Mouse (Mus musculus) left cerebral cortex, postnatal 4 days (tissue): ENCODE measurements around the gene Pink1. TPM values are rescaled to one million over a fixed set of nuclear protein-coding genes. Genes with fewer than 3 reads are reported as not detected.
A peak's percentile ranks its signal among the peaks of the same experiment; 100 is the strongest.
"Not testable (repeated sequence)": the region's sequence is repeated elsewhere in the genome, so short reads cannot be mapped to it uniquely, and the experiment has no call there.

Experiments
- DNase-seq: peaks from one replicate; pipeline ENCODE4 v3.0.0-alpha.2; 2022
- intact Hi-C: fragments of 180-260 bp; cut with DNase I; formaldehyde crosslinking; loops from one replicate; pipeline ENCODE4 v1.15.1; 2025
- total RNA-seq, 2 experiments: library from RNA; stranded (reverse); gene quantifications; 2 replicates each; pipeline ENCODE4 v1.2.3; 2021

Gene Pink1
- total RNA-seq, 2 experiments from 2014 or later = 120 to 126 TPM

DNA sequence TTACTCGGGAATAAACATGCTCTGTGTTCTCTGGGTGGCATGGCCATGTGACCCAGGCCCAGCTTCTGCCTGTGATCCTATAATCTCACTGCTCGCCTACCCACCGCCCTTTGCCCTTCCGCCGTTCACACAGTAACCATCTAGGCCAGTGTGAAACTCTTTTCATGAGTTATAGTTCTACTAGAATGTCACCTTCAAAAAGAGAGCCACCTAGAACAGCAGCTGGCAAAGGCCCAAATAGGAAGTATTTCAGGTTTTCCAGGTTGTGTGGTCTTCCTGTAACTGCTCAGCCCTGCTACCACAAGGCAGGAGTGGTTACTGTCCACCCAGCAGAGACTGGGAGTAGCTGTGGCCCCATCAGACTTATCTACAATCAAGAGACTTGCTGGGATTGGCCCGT, 16.7 kb upstream of the Pink1 start:
- intact Hi-C loops = no loop called here
- DNase-seq = no peak

DNA sequence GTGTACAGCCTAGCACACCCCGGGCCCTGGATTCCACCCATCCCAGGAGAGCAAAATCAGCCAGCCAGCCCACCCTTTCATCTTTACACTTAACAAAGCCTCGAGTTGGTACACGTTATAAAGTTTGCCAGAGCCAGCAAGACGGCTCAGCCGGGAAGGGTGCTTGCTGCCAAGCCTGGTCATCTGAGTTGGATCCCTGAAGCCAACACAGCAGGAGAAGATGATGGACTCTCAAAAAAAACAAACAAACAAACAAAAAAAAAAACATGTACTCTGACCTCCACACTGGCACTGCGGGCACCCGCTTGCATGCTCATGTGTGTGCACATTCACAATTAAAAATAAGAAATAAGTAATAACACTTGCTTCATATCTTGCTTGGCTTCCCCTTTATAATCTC, 15.9 kb upstream of the Pink1 start:
- no peak for DNase-seq
- intact Hi-C loops = no loop called here

DNA sequence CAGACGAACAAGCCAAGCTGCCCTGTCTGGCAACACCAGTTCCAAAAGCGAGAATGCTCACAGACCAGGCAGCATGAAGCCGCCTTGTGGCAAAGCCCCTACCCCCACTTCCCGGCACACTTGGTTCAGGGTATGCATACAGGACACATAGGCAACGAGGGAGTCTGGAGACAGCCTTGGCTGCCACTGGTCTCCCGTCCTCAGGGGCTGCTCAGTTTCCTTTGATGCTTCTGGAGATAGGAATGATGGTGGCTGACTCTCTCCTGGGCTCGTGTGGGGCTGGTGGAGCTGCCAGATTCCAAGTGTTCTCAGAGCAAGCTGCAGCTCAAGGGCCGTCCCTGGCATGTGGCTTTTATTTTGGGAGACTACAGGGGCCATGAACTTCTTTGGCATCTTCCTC, 15.3 kb upstream of the Pink1 start:
- intact Hi-C loops = no loop called here
- no peak for DNase-seq

DNA sequence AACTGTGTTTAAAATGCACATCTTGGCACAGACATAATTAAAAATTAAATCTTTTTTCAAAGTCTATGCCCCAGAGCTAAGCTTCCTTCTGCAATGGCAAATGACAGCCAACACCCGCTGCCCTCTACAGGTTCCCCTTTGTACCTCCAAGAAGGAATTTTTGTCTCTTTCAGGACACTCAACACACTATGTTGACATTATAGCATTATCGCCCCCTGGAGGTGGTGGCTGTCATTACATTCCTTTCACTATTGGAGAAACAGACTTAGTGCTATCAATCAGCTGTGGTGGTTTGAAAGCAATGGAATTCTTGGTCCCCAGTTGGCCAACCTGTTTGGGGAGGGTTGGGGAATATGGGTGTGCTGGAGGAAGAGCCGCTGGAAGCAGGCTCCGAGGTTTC, 13.9 kb upstream of the Pink1 start:
- DNase-seq = peak; percentile 61
- intact Hi-C loops = no loop called here

DNA sequence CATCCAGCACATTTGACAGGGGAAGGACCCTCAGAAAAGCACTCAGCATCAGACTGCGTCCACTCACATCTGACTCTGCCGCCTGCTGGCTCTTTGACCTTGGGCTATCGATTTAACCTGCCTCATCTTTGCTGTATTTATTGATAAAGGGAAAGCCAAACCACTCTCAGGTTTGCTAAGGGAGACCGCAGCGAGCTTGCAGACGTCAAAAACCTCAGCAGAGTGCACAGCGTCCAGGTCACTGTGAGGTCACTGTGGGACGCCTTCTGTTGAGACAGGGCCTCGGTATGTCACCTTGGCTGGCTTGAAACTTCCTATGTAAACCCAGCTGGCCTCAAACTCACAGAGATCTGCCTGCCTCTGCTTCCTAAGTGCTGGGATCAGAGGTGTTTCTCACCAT, 11.2 kb upstream of the Pink1 start:
- no peak for DNase-seq
- intact Hi-C loops = no loop called here

DNA sequence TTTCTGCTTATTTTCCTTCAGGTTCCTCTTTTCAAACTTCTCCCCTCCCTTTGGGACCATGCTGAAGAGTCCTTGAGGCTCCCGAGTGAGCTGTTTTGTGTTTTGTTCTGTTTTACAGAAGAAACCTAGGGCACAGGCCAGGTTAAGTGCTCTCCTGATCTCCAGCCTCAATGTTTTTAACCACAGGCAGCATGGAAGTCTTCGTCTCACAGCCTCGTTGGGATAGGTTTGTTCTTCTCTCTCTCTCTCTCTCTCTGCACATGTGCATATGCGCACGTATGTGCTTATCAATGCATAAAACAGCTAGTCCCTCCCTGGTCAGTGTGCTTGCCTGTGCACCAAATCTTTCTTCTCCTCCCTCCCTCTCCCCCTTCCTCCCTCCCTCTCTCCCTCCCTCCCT, 10.8 kb upstream of the Pink1 start:
- intact Hi-C loops = no loop called here
- no peak for DNase-seq

DNA sequence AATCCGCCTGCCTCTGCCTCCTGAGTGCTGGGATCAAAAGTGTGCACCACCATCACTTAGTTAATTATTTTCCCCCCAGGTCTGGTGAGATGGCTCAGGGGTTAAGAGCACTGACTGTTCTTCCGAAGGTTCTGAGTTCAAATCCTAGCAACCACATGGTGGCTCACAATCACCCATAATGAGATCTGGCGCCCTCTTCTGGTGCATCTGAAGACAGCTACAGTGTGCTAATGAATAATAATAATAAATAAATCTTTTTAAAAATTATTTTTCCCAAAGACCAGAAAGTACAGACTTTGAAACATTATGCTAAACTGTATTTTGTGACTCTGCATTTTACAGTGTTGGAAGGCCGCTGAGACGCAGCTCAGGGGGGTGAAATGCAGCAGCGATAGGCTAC, 9.5 kb upstream of the Pink1 start:
- intact Hi-C loops = no loop called here

DNA sequence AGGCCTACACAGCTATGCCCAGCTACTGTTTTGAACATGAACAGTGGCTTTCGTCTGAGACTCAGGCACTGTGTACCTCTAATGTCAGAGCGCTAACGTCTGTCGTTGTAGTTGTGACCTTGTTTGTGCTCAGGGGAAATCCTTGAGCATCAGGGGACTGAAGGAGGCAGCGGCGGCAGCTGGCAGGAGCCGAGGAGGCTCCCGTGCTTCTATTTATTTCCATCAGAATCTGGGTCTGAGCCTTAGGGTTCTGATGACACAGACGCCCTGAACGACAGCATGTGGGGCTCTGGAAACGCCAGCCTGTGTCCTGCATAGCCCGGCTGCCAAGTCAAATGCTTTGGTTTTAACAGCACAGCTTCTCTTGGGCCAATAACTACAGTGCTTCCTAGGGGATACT, 8.9 kb upstream of the Pink1 start:
- intact Hi-C loops = no loop called here
- DNase-seq = no peak

More for the DNA sequence above, 9.5 kb upstream of the Pink1 start:
- no peak for DNase-seq

DNA sequence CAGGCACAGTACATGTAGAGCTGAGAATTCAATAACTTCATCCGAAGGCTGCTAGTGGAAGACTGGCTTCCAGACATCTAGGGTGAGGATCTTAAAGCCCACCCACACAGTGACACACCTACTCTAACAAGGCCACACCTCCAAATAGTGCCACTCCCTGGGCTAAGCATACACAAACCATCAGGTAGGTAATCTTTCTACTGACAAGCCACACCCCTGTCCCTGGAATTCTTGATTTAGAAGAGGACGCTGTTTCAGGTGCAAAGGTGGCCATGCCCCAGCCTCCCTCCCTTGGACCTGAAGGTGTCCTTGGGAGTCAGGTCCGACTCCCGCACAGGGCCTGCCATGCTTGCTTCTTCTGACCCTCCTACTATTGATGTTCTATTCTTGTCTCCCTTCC, 7.0 kb upstream of the Pink1 start:
- intact Hi-C loops = no loop called here
- DNase-seq = no peak

DNA sequence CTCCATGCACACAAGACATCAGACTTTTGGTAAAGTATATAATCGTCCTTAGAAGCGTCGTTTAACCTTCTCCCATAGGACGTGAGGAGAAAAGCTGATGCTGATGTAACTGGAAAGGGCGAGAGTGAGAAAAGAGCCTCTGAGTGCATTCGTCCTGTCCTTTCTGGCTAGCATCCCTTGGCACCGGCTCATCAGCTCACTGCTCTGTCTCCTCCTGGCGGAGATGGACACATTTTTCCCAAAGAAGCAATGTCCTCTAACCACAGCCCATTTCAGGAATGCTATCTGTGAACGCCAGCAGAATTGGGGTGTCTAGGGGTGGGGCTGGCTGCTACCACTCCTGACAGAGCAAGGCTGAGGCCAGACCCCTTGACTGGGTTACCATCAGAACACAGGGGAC, 5.5 kb upstream of the Pink1 start:
- DNase-seq = peak; percentile 51
- intact Hi-C loops = no loop called here

DNA sequence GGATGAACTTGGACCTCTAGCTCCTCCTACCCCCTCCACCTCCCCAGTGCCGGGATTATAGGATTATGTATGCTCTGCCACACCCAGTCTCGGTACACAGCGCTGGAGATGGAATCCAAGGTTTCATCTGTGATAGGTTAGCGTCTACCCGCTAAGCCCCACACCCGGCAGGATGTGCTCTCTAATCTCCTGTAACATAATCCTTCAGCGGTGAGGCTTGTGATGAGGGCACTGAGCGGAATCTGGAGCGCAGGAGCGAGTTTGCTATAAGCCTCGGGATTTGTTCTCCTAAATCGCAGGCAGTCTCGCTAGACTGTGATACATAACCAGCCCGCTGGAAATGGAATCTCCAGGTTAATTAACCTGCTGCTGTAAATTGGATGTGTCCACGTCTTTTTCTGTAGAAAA, 4.2 kb upstream of the Pink1 start:
- no peak for DNase-seq
- intact Hi-C loops = no loop called here

DNA sequence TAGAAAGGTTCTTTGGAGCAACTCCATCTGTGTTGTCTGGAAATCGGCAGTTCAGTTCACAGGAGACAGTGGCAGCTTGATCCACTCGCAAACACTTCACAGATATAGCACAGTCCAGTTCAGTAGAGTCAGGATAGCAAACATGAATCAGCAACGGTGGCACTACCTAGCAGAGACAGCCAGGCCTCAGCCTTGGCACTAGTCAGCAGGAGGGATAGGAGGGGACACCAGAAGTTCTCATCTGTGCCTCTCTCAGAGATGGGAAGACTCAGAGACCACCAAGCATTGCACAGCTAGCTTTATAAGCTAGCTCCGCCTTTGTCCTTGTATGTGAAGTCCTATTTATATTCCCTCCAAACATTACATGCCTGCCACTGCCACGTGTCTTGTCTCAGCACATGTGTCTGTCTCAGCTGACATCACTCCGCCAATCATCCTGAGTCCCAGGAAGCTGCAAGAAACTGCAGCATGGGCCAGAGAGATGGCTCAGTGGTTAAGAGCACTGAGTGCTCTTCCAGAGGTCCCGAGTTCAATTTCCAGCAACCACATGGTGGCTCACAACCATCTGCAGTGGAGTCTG, 1.9 kb upstream of the Pink1 start:
- intact Hi-C loops = no loop called here
- DNase-seq = no peak

DNA sequence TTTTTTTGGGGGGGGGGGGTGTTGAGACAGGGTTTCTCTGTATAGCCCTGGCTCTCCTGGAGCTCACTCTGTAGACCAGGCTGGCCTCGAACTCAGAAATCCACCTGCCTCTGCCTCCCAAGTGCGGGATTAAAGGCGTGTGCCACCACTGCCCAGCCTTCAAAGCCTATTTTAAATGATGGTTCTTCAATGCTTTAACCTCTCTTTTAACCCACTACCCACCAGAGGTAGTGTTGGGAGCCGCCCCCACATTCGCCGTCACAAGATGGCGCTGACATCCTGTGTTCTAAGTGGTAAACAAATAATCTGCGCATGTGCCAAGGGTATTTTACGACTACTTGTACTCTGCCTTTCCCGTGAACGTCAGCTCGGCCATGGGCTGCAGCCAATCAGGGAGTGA, 1.0 kb upstream of the Pink1 start:
- intact Hi-C loops, DNase-seq: not testable (repeated sequence)

DNA sequence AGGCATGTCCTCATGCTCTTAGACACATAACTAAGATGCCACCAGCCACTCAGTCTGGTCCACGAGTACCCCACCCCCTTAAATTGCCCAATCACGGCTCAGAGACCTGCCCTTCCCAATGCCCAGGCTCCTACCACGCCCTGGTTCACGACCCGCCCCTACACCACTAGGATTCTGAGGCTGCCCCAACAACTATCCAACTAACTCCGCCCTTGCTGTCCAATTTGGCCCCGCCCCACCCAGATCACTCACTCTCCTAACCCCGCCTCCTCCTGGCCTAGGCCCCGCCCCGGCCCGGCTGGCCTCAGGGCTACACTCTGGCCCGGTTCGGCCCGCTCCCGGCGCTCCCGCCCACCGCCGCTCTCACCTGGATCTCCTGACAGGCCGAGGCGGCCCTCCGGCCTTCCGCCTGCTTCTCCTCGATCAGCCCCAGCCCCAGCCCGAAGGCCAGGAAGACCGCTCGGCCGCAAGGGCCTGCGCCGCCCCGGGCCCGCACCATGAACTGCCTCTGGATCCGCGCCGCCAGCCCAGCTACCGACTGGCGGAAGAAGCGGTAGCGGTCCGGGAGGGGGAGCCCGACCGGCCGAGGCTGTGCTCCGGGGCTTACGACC, 536 bp downstream of the Pink1 start:
- peak; percentile 93 for DNase-seq
- intact Hi-C loops = no loop called here

DNA sequence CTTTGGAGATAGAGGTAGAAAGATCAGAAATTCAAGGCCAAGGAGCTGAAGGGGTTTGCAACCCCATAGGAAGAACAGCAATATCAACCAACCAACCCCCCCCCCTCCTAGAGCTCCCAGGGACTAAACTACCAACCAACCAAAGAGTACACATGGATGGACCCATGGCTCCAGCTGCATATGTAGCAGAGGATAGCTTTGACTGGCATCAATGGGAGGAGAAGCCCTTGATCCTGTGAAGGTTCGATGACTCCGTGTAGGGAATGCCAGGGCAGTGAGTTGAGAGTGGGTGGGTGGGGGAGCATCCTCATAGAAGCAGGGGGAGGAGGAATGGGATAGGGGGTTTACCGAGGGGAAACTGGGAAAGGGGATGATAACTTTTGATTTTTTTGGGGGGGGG, 1.7 kb downstream of the Pink1 start:
- no peak for DNase-seq
- intact Hi-C loops = no loop called here

DNA sequence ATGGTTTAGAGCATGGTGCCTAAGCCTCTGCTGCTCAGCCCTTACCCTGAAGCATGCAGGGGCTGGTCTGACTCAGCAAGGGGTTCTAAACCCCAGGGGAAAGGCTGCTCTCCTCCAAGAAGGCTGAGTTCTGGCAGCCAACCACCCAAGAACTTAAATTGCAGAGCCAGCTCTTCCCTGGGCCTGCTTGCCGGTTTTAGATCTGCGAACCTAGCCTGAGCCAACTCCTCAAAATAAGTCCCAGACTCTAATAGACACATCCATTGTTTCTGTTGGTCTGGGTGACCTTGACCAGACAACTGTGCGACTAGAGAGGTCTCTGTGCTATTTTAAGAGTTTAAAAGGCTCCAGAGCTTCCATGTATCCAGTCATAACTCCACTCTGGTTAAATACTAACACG, 2.4 kb downstream of the Pink1 start:
- no peak for DNase-seq
- intact Hi-C loops = no loop called here

DNA sequence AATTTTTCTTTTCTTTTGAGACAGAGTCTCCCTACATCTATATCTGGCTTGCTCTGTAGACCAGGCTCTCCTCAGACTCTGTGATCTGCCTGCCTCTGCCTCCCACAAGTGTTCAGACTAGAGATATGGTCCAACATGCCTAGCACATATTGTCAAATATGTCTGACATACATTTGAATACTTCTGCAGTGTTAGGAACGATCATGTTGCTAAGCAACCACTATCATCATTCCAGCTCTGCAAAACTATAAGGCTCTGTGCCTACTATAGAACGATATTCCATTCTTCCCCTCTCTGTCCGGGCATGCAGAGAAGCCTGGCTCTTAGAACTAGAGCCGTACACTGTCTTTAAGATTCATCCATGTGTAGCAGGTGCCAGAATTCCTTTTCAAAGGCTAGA, 3.4 kb downstream of the Pink1 start:
- no peak for DNase-seq
- intact Hi-C loops = no loop called here

DNA sequence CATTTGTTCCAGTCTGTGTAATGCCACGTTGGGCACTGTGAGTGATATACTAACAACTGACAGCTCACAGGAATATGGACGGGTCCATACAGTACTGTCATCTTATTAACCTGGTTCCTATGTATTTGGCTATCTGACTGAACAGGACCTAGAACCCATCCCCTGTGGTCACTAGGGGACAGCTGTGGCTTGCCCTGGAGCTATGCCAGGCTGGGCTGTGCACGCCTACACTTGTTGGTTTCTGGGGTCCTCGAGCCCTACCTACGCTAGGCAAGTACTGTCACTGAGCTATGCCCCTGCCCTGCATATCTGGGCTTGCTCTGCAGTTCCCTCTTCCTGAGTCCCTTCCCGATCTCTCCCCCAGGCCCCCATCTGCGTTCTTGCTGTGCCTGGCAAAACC, 4.6 kb downstream of the Pink1 start:
- intact Hi-C loops = no loop called here
- DNase-seq = no peak

DNA sequence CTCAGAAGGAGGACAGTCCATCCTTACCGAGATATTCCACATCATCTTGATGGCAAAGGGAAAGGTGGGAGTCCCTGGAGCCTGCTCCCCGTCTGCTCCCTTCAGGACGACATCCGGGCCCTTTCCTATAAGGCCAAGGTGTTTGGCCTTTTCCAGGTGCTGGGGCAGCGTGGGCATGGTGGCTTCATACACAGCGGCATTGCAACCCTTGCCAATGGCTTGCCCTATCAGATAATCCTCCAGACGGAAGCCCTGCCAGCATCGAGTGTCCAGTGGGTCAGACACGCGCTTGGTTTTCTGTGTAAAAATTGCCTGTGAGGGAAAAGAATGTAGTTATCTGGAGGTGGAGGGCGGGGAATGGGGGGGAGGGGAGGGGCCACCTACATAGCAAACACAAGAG, 5.4 kb downstream of the Pink1 start:
- intact Hi-C loops = no loop called here
- no peak for DNase-seq

DNA sequence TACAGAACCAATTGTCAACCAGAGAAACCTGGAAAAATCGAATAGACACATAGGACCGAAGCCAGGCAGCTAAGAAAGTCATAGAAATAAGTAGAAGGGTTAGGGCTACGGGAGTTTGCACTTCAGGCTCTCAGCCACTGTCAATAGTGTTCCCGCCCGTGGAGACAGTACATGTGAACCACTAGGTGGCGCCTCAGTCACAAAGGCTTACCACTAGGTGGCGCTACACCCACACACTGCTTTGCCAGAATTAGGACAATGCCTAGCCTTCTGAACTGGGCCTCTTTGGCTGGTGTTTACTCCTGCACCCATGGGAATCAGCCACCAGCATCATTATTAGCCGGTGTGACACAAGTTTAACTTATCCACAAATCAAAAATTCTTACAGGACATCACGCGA, 6.6 kb downstream of the Pink1 start:
- intact Hi-C loops = loop anchor here (2.0 to 10.0 kb wide), 2 partner anchors 107 to 355 kb away; no protein-coding TSS in a partner anchor
- DNase-seq = peak; percentile 86

DNA sequence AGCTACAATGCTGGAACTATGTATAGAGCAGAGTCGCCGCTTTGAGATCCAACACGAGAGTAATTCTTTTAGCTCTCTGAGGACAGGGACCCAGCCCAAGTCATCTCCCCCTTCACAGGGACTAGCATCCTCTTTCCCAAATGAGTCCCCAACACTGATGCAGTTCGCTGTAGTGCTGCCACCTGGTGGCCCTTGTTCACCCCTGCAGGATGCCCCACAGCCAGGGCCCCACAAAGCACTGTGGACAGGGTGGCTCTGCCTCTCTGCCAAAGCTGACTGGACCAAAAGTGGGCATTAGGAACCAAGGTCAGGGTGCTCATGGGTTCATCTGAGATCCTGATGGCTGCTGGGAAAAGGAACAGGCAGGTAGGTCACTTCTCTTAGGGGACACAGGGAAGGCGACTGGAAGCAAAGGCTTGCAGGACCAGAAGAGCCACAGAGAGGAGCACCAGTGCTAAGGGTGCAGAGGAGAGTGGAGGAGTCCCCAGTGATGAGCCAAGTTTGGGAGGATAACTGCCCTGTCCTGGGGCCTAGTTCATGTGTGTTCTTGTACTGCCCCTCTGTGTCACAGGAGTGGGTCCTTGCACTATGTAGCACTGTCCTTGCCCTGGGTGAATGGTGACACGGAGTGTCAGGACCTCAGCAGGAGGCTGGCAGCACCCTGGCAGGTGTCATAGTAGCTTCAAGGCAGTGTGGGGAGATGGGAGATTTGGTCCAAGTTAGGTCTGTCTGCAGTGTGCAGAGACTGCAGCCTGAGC, 7.4 kb downstream of the Pink1 start:
- intact Hi-C loops = loop anchor here (2.0 to 10.0 kb wide), 2 partner anchors 108 to 354 kb away; no protein-coding TSS in a partner anchor
- peak; percentile 61 for DNase-seq

DNA sequence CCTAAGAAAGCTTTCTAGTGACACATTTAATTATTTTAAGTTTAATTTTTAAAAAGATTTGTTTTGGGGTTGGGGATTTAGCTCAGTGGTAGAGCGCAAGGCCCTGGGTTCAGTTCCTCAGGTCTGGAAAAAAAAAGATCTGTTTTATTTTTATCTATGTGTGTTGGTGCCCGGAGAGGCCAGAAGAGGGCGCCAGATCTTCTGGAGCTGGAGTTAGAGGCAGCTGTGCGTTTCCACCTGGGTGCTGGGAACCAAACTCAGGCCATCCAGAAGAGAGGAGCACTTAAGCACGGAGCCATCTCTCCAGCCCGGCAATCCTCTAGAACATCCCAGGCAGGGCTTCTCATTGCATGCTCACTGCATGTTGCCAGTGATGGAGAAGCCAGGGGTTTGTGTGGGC, 9.7 kb downstream of the Pink1 start:
- intact Hi-C loops = loop anchor here (10.0 kb wide), 1 partner anchor 352 kb away; no protein-coding TSS in a partner anchor
- no peak for DNase-seq
